Mouse (Mus musculus) stomach, embryonic 15.5 days (tissue): ENCODE data around the gene Vipas39. TPM values are rescaled to one million over a fixed set of nuclear protein-coding genes. Genes with fewer than 3 reads are reported as not detected.

Experiments used
- microRNA-seq: library from miRNA; unstranded; fragments of <30 nt; microRNA quantifications from one replicate; pipeline ENCODE4, GENCODE M21; 2016
- polyA plus RNA-seq: library from polyadenylated mRNA; unstranded; fragments of >200 nt; fragmentation: Nextera tagmentation; extraction: Ambion mirVana; gene quantifications from 2 replicates; pipeline ENCODE4 v1.2.1, GENCODE M21; 2015

Gene Vipas39
- polyA plus RNA-seq, 1 experiment from 2014 or later, result 35.6 TPM

Small RNAs within 50 kb of the gene (microRNA-seq; reads per million reads assigned to microRNA genes)
- not detected for gene Gm47293

Other genes starting within 250 kb of the Vipas39 start
- gene Tmem63c, start 244.9 kb downstream of the Vipas39 start, polyA plus RNA-seq, result 0.76 and 1.2 TPM in 2 replicates
- gene Ngb, start 163.7 kb downstream of the Vipas39 start, polyA plus RNA-seq, result 2.4 and 2.6 TPM in 2 replicates
- gene Gstz1, start 119.1 kb downstream of the Vipas39 start, polyA plus RNA-seq, result 37.5 and 38.0 TPM in 2 replicates
- 12.3 and 16.7 TPM in 2 replicates for gene Pomt2, start 118.3 kb downstream of the Vipas39 start, polyA plus RNA-seq
- 1.7 and 2.5 TPM in 2 replicates for gene Samd15, start 66.5 kb downstream of the Vipas39 start, polyA plus RNA-seq
- 2.1 and 2.2 TPM in 2 replicates for gene Tmed8, start 65.8 kb downstream of the Vipas39 start, polyA plus RNA-seq
- 0.37 and 0.59 TPM in 2 replicates for gene Noxred1, start 27.5 kb downstream of the Vipas39 start, polyA plus RNA-seq
- gene Ahsa1, start 223 bp upstream of the Vipas39 start, polyA plus RNA-seq, result 206 and 228 TPM in 2 replicates
- gene Ism2, start 33.4 kb upstream of the Vipas39 start, polyA plus RNA-seq, result 0.44 and 0.54 TPM in 2 replicates
- gene Sptlc2, start 122.1 kb upstream of the Vipas39 start, polyA plus RNA-seq, result 98.8 and 99.1 TPM in 2 replicates
- 287 and 303 TPM in 2 replicates for gene Slirp, start 177.6 kb upstream of the Vipas39 start, polyA plus RNA-seq
- 57.8 and 58.2 TPM in 2 replicates for gene Alkbh1, start 177.8 kb upstream of the Vipas39 start, polyA plus RNA-seq
- 112 and 113 TPM in 2 replicates for gene Snw1, start 206.0 kb upstream of the Vipas39 start, polyA plus RNA-seq
- gene Gm5788, start 228.5 kb upstream of the Vipas39 start, polyA plus RNA-seq, result not detected in 2 replicates
- gene Gm8300, start 248.1 kb upstream of the Vipas39 start, polyA plus RNA-seq, result not detected in 2 replicates